ENCODE assay signal across 18 mouse cellular contexts in genomic region chr13:59615152-59615551, GRCm38 (mm10).
"Had no signal": no experiment of that assay in that cellular context is flagged by ENCODE, and none has a peak within 500 bp of the region (broad histone marks: within the 10 kb centered on the region; RNA-seq: fewer than 3 reads in every experiment).

No protein-coding gene starts in this region.

- H3K4me1 ChIP-seq: lung, embryonic 15.5 days; midbrain, embryonic 13.5 days; midbrain, embryonic 15.5 days; neural tube, embryonic 12.5 days; stomach, embryonic 15.5 days had no signal

- H3K4me2 ChIP-seq: lung, embryonic 15.5 days; midbrain, embryonic 11.5 days; midbrain, embryonic 13.5 days; midbrain, embryonic 15.5 days; neural tube, embryonic 12.5 days; stomach, embryonic 15.5 days had no signal

- ATAC-seq: midbrain, embryonic 13.5 days; midbrain, embryonic 15.5 days had no signal

- H3K4me3 ChIP-seq: lung, embryonic 15.5 days; megakaryocyte, embryonic 14.5 days; midbrain, embryonic 13.5 days; midbrain, embryonic 15.5 days; neural tube, embryonic 12.5 days; stomach, embryonic 15.5 days had no signal

- H3K9ac ChIP-seq: liver, postnatal 0 days; lung, embryonic 15.5 days; midbrain, embryonic 13.5 days; midbrain, embryonic 15.5 days; neural tube, embryonic 12.5 days; stomach, embryonic 15.5 days had no signal

- H3K27me3 ChIP-seq: lung, embryonic 15.5 days; midbrain, embryonic 13.5 days; midbrain, embryonic 15.5 days; neural tube, embryonic 12.5 days; stomach, embryonic 15.5 days had no signal

- H3K9me3 ChIP-seq: lung, embryonic 15.5 days; megakaryocyte, embryonic 14.5 days; midbrain, embryonic 13.5 days; midbrain, embryonic 15.5 days; neural tube, embryonic 12.5 days; stomach, embryonic 15.5 days had no signal

- H3K27ac ChIP-seq: lung, embryonic 15.5 days; macrophage; midbrain, embryonic 13.5 days; midbrain, embryonic 15.5 days; neural tube, embryonic 12.5 days; stomach, embryonic 15.5 days; stomach, postnatal 0 days had no signal

- DNase-seq: liver, postnatal 0 days; lung, adult 2 months; lung, postnatal 14 days; retina, postnatal 1 day; right cerebral cortex, adult 18-20 months; right cerebral cortex, postnatal 14 days; thymus, adult 2 months; thymus, postnatal 25 days; thymus, postnatal 4 days had no signal
